Comparison of ENCODE assay signal across 11 mouse cellular contexts in genomic region chr16:22348478-22349270, GRCm38 (mm10).
A peak's percentile ranks its signal among the peaks of the same experiment; 100 is the strongest.
DNase-seq lines count a peak whose midpoint lies in the region; ATAC-seq lines count a peak whose summit lies in the region.
"Had no signal": no experiment of that assay in that cellular context is flagged by ENCODE, and none has a peak within 500 bp of the region (broad histone marks: within the 10 kb centered on the region; RNA-seq: fewer than 3 reads in every experiment).

No protein-coding gene starts in this region.

- ATAC-seq in megakaryocyte progenitor cell, adult 5-6 weeks (replicated peaks; ENCODE audit: poor library complexity) = 0 out of 2 replicates have a peak, but pooled peaks have one; percentile 39
- ATAC-seq: intestine, postnatal 0 days; liver, postnatal 0 days had no signal

- peak; percentile 3 for DNase-seq in adrenal gland, postnatal 10 days
- DNase-seq in adrenal gland, adult 8-10 months = no peak
- peak; percentile 57 to 60 for DNase-seq in layer of hippocampus, adult 18-20 months (ENCODE audit: low spot score in 2 of 2)
- DNase-seq in layer of hippocampus, postnatal 25 days (ENCODE audit: extremely low spot score in 1 of 2, low spot score in 1 of 2) = no peak
- DNase-seq in frontal cortex, postnatal 36 days (ENCODE audit: low spot score in 2 of 2) = peak; percentile 73 to 88
- no peak for DNase-seq in cerebellum, adult 9-10 months
- DNase-seq in lung, postnatal 25 days (ENCODE audit: low spot score) = no peak
- DNase-seq: cerebellum, adult 11-12 months; liver, postnatal 0 days had no signal

Comparison
In these comparisons a context has a peak if more than half of its experiments do, and no peak if none do; other contexts are left out.
1. DNase-seq: peak in adrenal gland, postnatal 10 days (single experiment), layer of hippocampus, adult 18-20 months (2 of 2) and frontal cortex, postnatal 36 days (2 of 2); none in adrenal gland, adult 8-10 months (single experiment), layer of hippocampus, postnatal 25 days (0 of 2), cerebellum, adult 9-10 months (single experiment) and lung, postnatal 25 days (single experiment).